Mouse (Mus musculus): ENCODE data around the gene Fgf4.

Fgf4 gene

DNA sequence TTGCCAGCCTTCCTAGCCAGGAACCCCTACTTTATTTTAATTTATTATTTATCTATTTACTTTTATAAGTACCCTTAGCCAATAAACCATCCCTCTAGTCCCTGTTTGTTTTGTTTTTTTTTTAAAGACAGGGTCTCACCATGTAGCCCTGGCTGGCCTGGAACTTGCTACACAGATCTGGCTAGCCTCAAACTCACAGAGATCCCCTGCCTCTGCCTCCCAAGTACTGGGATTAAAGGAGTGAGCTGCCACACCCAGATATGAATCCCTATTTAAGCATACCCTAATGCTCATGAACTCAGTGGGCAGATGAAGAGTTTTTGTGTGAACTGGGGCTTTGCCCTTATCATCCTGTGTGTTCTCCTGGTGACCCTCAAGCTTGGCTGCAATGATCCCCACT lies at the start of gene Fgf4:
TSS of gene Fgf4 (plus strand) at position 301 of the 400 bp plus-strand sequence.
- in situ Hi-C loops (cut with MseI, MboI): loop anchor here in 1 of 2 experiments (5.0 kb wide), 1 partner anchor 45 kb away; no protein-coding TSS in a partner anchor

DNA sequence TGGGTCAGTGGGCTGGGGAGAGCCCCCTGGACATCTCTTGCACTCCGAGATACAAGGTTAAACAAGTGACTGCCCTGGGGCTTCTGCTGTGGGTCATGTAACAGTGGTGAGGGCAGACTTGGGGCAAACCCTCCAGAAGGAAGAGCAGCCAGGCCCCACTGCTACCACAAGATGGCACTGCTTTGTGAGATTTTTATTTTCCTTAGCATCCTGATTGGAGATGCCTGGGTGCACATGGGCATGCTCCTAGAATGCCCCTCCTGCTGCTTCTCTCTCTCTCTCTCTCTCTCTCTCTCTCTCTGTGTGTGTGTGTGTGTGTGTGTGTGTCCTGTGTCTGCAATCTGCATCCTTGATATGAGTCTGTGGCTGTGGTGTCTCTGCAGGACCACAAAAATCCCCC lies 48.7 kb upstream of the Fgf4 start:
- in situ Hi-C loops (cut with MseI, MboI): no loop called here

DNA sequence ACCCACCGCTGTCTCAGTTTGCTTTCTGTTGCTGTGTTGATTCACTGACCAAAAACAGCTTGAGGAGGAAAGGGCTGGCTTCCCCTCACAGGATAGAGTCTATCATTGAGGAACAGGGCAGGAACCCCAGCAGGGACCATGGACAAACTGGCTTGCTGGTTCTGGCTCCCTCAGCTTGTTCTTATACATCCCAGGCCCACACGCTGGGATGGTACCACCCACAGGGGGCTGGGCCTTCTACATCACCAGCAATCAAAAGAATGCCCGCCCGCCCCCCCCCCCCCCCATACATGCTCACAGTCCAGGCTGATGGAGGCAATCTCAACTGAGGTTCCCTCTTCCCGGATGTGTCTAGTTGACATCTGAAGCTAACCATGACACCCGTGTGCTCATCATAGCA lies 40.1 kb upstream of the Fgf4 start:
- in situ Hi-C loops (cut with MseI, MboI): no loop called here

GRCm38 (mm10) chr7:144807976-144808577 lies 39.1 kb upstream of the Fgf4 start:
- in situ Hi-C loops (cut with MseI, MboI): no loop called here

GRCm38 (mm10) chr7:144811521-144811920 lies 35.6 kb upstream of the Fgf4 start:
- in situ Hi-C loops (cut with MseI, MboI): no loop called here

GRCm38 (mm10) chr7:144821901-144822300 lies 25.3 kb upstream of the Fgf4 start:
- in situ Hi-C loops (cut with MseI, MboI): no loop called here

DNA sequence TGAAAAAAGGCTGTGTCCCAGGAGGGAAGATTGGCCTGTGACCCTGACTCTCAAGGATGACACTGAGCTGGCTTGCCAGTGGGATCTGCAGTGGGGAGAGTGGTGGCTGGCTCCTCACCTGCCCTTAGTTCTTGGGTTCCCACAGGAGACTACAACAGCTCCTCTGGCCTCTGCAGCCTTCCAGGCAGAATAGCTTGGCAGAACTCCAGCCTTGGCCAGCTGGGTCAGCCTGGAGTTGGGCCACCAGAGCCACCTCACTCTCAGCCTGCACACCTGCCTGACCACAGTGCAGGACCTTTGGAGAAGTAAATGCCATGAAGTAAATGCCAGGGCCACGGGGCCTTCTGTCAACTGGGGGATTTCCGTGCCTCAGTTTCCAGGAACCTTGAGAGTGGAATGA lies 23.2 kb upstream of the Fgf4 start:
- in situ Hi-C loops (cut with MseI, MboI): no loop called here

GRCm38 (mm10) chr7:144828369-144828768 lies 18.8 kb upstream of the Fgf4 start:
- in situ Hi-C loops (cut with MseI, MboI): no loop called here

- in situ Hi-C loops (cut with MseI, MboI): no loop called here
Observed at GRCm38 (mm10) chr7:144837891-144838488, 9.2 kb upstream of the Fgf4 start, which contains the start of gene Fgf3. Gene Fgf3 (plus strand): TSS chr7:144838083.

DNA sequence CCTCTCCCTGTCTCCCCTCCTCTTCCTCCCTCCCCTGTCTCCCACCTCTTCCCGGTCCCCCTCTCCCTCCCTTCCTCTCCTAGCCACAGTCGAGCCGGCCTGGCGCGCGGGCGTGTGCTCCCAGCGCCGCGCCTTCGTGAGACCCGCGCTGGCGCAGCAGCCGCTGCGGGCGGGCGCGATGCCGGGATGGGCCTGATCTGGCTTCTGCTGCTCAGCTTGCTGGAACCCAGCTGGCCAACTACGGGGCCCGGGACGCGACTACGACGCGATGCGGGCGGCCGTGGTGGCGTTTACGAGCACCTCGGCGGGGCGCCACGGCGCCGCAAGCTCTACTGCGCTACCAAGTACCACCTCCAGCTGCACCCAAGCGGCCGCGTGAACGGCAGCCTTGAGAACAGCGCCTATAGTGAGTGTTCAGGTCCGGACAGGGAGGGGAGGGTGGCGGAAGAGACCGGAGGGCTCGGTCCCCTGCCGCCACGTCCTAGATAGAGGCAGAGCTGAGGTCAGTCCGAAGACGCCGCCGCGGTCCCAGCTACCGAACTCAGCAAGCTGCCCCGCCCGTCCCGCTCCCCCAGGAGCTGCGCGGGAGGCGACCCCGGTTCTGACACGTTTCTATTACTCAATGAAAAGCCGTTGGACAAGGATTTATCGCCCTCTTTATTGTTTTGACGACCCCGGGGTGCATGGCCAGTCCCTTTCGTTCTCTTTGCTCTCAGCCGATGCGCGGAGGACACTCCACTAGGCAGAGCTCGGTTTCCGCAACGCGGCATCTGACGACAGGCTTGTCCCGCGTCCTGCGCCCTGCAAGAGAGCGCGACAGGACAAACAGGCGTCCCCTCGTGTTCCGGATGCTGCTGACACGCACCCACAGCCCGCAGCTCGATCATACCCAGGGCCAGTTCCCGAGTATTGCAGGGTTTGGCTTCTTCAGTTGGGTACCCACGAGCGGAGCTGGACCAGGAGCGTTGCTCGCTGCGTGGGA lies 8.4 kb upstream of the Fgf4 start:
- in situ Hi-C loops (cut with MseI, MboI): no loop called here

GRCm38 (mm10) chr7:144846158-144846557 lies 1.0 kb upstream of the Fgf4 start:
- in situ Hi-C loops (cut with MseI, MboI): loop anchor here in 1 of 2 experiments (5.0 kb wide), 1 partner anchor 46 kb away; no protein-coding TSS in a partner anchor

- in situ Hi-C loops (cut with MseI, MboI): no loop called here
Observed at GRCm38 (mm10) chr7:144851321-144851720, 4.2 kb downstream of the Fgf4 start.

DNA sequence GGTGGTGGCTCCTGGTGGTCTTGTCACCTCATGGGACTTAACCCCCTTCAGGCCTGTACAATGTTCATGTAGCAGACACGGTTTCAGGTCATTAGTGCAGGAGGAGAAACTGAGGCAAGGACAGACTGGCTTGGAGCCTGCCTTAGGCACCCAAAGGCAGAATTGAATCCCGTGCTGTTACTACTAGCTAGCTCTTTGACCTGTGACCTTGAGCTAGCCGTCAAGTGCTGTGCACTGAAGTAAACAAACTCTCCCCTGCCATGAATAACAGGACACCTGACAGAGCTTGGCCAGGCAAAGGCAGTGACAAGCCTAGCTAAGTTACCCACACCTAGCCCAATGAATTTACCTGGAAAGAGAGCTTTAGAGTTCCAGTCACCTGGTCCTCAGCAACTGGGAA lies 7.8 kb downstream of the Fgf4 start:
- in situ Hi-C loops (cut with MseI, MboI): no loop called here

DNA sequence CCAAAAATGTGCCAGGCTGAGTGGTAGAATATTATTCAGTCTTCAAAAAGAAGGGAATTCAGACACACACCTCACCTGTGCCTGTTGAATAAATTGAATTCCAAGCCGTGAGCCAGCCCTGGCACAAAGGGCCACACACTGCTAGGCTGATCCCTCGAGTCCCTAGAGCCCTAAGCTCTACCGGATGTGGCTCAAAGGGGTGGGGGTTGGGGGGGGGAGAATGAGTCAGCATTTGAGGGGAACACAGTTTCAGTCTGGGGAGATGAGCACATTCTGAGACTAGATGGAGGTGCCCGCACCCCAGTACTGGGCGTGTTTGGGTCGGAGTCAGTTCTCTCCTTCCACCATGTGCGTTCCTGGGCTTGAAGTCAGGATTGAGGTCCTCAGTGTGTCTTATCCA lies 10.0 kb downstream of the Fgf4 start:
- in situ Hi-C loops (cut with MseI, MboI): no loop called here

- in situ Hi-C loops (cut with MseI, MboI): no loop called here
Observed at GRCm38 (mm10) chr7:144857826-144858342, 10.7 kb downstream of the Fgf4 start.

- in situ Hi-C loops (cut with MseI, MboI): no loop called here
Observed at GRCm38 (mm10) chr7:144858702-144859101, 11.5 kb downstream of the Fgf4 start.

DNA sequence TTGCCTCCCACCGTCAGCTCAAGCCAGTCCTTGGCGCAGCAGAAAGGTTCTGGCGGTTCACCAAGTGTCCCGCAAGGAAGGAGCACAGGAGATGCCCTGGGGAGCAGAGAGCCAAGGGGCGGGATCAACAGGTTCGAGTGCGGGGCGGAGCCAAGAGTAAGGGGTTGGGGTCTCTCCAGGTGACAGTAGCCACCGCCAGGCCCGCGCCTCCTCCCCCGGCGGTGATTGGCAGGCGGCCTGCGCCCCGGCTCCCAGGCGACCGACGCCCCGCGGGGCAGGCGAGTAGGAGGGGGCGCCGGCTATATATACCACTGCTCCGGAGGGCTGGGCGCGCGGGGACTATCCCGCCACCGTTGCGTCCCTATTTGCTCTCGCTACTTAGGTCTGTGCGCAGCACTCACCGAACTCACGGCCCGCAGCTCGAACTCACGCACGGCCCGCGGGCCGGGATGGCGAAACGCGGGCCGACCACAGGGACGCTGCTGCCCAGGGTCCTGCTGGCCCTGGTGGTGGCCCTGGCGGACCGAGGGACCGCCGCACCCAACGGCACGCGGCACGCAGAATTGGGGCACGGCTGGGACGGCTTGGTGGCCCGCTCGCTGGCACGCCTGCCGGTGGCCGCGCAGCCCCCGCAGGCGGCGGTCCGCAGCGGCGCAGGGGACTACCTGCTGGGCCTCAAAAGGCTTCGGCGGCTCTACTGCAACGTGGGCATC lies 14.0 kb downstream of the Fgf4 start:
- in situ Hi-C loops (cut with MseI, MboI): no loop called here

GRCm38 (mm10) chr7:144861769-144862070 lies 14.6 kb downstream of the Fgf4 start:
- in situ Hi-C loops (cut with MseI, MboI): no loop called here

DNA sequence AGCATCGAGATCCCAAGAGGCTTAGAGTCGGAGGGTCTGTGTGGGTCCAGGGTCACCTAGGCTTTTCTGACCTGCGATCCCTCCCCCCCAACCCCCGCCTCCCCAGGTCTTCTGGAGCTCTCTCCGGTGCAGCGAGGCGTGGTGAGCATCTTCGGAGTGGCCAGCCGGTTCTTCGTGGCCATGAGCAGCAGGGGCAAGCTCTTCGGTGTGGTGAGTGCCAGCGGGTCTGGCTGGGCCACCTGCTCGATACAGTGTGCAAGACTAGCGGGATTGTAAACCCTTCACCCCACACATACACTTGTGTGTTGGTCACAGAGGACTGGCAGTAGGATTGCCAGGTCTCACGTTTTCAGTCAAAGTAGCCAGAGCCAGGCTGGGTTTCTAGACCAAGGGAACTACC lies 15.0 kb downstream of the Fgf4 start:
- in situ Hi-C loops (cut with MseI, MboI): no loop called here

- in situ Hi-C loops (cut with MseI, MboI): no loop called here
Observed at GRCm38 (mm10) chr7:144862712-144863111, 15.5 kb downstream of the Fgf4 start.

- in situ Hi-C loops (cut with MseI, MboI): no loop called here
Observed at GRCm38 (mm10) chr7:144863196-144863595, 16.0 kb downstream of the Fgf4 start.

Data from mouse trophoblast stem cell (cell line).